Comparison of ENCODE assay signal across 7 mouse cellular contexts in genomic region chr7:43680960-43681359, GRCm38 (mm10). TPM values are rescaled to one million over a fixed set of nuclear protein-coding genes. Genes with fewer than 3 reads are reported as not detected.
DNase-seq lines count a peak whose midpoint lies in the region; TF ChIP-seq lines count a peak whose summit lies in the region.

No protein-coding gene starts in this region.

- peak; percentile 62 to 69 for DNase-seq in B cell, adult 2 months
- DNase-seq in cerebellum, adult 9-10 months = peak; percentile 28
- peak; percentile 36 to 40 for DNase-seq in heart, adult 9 months (ENCODE audit: low spot score in 2 of 2)
- peak; percentile 42 to 80 for DNase-seq in layer of hippocampus, adult 18-20 months (ENCODE audit: low spot score in 2 of 2)
- DNase-seq in lung, postnatal 25 days (ENCODE audit: low spot score) = peak; percentile 72
- DNase-seq in retina, postnatal 1 day = peak; percentile 72

- peaks cover 15% of the 10 kb centered on the region for H3K9me3 ChIP-seq in E14TG2a.4 (ENCODE audit: low read length)

- no peaks in the 10 kb centered on the region for H3K27me3 ChIP-seq in E14TG2a.4 (ENCODE audit: insufficient read depth, low read length)

- no peak overlapping the region for H3K4me3 ChIP-seq in E14TG2a.4 (replicated peaks; ENCODE audit: low read length)

- peak; percentile 38 for TF ChIP-seq CTCF in E14TG2a.4 (conservative IDR thresholded peaks at IDR 0.05; ENCODE audit: low read length)

- H3K4me1 ChIP-seq in E14TG2a.4 (replicated peaks; ENCODE audit: low read depth, low read length) = peaks cover 30% of the 10 kb centered on the region

- H3K36me3 ChIP-seq in E14TG2a.4 (ENCODE audit: insufficient read depth, low read length) = peaks cover 9% of the 10 kb centered on the region

RNA-seq across cellular contexts. Expression of gene Ctu1, which starts 9.1 kb away (rescaled TPM):
- 10 to 100 TPM; 10.5 to 10.6 TPM for total RNA-seq in layer of hippocampus, adult 18-20 months (2021)

RNA-seq across cellular contexts. Expression of gene Klk14, which starts 9.3 kb away (rescaled TPM):
- not detected for total RNA-seq in layer of hippocampus, adult 18-20 months (2021)

RNA-seq across cellular contexts. Expression of gene Siglece, which starts 21.0 kb away (rescaled TPM):
- 1 to 10 TPM; 1.2 to 1.5 TPM for total RNA-seq in layer of hippocampus, adult 18-20 months (2021)

RNA-seq across cellular contexts. Expression of gene Klk13, which starts 31.4 kb away (rescaled TPM):
- total RNA-seq in layer of hippocampus, adult 18-20 months (2021) = not detected

RNA-seq across cellular contexts. Expression of gene Ceacam18, which starts 46.5 kb away (rescaled TPM):
- under 1 TPM in 1 of 2 experiments, not detected in 1; 0.15 TPM for total RNA-seq in layer of hippocampus, adult 18-20 months (2021)
